Mouse (Mus musculus): Measurements from ENCODE around the gene Hnrnpul2.
A peak's percentile ranks its signal among the peaks of the same experiment; 100 is the strongest.
"Not testable (repeated sequence)": the region's sequence is repeated elsewhere in the genome, so short reads cannot be mapped to it uniquely, and the experiment has no call there.

The Hnrnpul2 gene

DNA sequence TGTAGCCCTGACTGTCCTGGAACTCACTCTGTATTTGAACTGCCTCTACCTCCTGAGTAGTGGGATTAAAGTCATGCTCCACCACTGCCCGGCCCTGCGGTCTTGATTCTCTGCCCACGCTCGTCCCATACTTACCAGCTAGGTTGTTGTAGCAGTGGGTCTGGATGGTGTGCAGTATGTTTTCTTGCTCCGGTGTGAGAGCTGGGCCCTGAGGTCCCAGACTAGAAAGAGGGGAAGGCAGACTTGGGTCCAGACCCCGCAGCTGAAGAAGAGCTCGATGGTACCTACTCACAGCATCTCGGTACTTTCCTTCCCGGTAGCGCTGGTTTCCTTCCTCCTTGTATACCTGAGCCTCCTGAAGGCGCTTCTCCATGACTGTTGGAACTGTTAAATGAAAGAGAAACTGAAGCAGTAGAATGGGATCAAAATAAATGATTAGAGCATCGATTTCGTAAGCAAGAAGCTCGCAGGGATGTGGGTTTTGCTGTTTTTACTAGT is 1.5 kb upstream of the Hnrnpul2 start:
- DNase-seq (ENCODE audit: low read depth), result no peak

DNA sequence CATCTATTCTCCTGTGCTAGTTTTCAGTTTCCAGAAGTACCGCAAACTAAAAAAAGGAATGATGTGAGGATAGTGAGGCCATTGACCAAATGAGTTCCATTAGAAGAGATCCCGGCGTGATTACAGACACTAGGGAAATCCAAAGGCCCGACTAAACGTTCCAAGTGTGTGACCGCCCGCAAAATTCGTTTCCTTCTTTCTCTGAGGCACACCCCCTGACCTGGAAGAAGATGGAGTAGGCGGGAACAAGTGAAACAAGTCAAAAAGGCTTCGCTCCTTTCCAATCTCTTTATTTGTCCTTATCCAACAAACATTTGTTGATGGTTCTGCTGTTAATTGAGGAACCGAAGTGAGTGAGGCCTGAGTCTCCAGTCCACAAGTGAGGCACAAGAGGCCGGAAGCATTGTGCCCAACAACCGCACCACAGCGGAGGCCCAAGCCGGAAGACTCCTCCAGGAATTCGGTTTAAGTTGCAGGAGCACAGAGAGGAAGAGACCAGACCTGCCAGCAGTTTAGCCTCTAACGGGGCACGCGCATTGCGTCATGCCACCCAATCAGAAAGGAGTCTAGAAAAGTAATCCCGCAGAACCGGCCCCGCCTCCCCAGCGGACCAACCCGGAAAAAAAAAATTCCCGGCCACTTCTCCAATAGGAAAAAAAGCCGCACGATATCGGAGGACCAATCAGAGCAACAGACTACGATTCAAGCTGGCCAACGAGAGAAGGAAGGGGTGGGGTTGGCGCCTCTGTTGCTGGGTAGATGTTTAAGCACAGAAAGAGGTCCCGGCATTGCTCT is 812 bp upstream of the Hnrnpul2 start, which contains the start of gene Ttc9c:
Gene Ttc9c, minus strand, starts transcription at position 533 of the 795 bp plus-strand sequence.
- peak; percentile 100 for DNase-seq (ENCODE audit: low read depth)

DNA sequence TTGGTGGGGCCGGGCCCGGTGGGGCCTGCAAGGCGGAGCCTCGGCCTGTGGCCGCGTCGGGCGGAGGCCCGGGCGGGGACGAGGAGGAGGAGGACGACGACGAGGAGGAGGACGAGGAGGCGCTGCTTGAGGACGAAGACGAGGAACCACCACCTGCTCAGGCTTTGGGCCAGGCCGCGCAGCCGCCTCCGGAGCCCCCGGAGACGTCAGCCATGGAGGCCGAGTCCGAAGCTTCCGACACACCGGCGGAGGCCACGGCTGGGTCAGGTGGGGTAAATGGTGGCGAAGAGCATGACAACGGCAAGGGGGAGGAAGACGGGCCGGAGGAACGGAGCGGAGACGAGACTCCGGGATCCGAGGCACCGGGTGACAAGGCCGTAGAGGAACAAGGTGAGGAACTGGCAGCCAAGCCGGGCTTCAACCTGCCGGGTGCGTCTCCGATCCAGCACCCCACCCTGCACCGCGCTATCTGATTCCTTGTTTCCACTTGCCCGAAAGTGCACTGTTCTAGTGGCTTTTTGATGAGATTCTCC is 680 bp downstream of the Hnrnpul2 start:
- no peak for DNase-seq (ENCODE audit: low read depth)

DNA sequence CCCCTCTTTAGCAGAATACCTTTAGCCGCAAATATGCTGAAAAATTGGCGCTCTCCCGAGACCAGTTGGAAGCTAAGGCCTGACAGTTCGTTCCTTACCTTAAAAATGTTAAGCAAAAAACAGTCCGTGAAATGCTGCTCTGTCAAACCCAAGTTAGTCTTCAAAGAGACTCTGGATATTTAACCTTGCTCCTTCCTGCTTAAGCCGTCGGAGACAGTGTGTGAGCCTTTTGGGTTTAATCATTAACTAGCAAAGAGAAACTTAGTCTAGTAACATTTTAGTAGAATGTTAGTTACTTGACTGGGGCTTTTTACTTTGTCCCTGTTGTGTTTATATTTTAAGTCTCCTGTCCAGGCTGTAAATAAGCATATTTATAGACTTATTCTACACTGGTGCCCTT is 1.3 kb downstream of the Hnrnpul2 start:
- DNase-seq (ENCODE audit: low read depth), result no peak

DNA sequence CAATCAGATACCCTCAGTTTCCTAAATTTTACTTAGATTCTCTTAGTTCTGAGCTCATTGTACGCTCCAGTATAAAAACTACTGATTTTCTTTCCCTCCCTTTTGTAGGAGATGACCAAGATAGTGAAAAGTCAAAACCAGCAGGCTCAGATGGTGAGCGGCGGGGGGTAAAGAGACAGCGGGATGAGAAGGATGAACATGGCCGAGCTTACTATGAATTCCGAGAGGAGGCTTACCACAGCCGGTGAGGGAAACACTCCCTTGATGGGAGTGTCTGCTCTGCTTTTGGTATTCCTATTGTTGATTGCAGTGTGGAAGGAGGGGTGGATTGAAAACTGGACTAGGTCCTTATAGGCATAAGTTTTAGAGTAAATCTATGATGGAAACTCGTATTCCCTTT is 2.9 kb downstream of the Hnrnpul2 start:
- DNase-seq (ENCODE audit: low read depth), result no peak

DNA sequence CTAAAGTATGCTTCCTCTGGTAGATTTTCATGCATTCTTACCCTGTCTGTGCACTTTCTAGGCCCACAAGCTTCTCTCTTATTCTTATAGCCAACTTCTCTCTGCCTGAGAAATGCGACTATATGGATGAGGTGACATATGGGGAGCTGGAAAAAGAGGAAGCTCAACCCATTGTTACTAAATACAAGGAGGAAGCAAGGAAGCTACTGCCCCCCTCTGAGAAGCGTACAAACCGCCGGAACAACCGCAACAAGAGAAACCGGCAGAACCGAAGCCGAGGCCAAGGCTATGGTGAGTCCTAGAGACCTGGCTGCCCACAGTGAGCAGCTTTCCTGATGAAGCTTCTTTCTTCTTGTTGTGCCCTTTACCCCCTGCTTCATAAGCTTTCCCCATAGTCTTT is 9.8 kb downstream of the Hnrnpul2 start, which contains the start of gene AC129217.1:
Gene AC129217.1, plus strand, starts transcription at position 114 of the 400 bp plus-strand sequence.
- no peak for DNase-seq (ENCODE audit: low read depth)

DNA sequence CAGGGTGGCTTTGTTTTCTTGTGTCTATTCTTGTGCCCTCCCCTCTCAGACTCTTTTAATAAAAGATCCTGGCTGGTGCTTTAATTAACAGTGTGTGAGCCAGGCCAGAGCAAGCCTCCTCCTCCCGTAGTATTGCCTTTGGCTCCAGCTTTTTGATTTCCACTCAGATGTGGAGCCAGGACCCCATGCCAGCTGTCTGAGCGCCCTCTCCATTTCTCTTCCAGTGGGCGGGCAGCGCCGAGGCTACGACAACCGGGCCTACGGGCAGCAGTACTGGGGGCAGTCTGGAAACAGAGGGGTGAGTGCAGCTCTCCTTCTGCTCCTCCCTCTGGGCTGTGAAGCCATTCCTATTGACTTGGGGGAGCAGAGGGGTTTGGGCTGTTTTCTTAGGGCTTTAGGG is 10.9 kb downstream of the Hnrnpul2 start:
- DNase-seq (ENCODE audit: low read depth), result no peak

DNA sequence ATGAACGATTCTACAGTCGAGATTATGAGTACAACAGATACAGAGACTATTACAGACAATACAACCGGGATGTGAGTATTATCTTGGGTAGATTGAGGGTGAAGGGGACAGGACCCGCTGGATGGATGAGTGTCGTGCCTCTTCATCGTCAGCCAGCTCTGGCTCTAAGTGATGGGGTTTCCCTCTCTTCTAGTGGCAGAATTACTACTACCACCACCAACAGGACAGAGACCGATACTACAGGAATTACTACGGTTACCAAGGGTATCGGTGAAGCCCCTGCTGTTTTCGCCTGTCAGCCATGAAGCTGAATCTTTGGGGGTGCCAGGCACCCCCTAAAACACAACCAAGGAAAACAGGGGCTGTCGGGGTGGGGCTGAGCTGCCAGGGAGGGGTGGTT is 11.5 kb downstream of the Hnrnpul2 start:
- no peak for DNase-seq (ENCODE audit: low read depth)

DNA sequence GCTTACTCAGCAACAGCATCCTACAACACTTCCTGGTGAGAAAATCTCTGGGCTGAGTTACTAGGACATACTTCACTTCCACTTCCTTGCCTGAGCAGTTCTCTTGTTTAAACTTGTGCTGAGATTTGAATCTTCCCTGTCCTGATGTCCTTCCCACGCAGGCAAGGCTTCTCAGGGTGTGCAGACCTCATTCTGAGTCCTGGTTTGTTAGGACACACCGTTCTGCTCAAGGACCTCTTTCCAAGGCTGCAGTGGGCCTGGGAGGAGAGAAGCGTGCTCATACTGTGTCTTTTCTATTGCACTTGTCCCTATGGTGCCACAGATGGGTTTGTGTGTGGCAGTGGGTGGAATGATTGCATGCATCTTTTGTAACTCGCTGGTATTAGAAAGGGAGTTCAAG is 13.2 kb downstream of the Hnrnpul2 start:
- DNase-seq (ENCODE audit: low read depth), result no peak

DNA sequence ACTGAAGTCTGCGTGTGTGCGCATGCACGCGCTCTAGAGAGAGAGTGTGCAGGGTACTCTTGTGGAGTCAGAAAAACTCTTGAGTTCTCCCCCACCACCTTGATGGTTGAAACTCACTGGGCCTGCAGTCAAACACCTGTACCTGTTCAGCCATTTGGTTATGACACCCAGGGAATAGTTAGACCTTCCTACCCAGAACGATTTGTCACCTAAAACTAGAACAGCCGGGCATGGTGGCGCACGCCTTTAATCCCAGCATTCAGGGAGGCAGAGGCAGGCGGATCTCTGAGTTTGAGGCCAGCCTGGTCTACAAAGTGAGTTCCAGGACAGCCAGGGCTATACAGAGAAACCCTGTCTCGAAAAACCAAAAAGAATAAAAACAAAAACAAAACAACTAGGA is 16.5 kb downstream of the Hnrnpul2 start:
- not testable (repeated sequence) for DNase-seq (ENCODE audit: low read depth)

DNA sequence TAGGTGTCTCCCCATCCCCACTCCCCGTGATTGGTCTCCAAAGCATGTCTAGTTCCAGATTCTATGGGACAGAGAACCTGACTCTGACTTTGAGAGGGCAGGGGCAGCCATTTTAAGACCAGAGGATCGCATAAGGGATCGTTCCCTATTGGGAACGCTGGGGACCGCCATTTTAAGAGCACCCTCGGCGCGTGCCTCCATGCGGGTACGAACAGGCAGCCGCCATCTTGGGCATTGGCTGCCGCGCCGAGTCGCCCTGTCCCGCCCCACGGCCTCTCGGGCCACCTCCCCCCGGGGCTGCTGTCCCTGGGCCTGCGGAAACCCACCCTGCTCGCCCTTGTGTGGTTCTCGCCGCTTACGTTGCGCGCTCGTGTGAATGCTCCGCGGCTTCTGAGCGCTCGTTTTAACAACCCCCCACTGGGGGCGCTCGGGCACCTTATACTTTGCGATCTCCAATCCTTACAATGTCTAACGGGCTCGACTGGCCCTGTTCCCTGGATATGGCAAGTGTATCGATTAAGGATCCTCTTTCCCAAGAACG is 17.5 kb downstream of the Hnrnpul2 start, which contains the start of gene Bscl2:
Gene Bscl2, plus strand, starts transcription at position 217 of the 541 bp plus-strand sequence.
- no peak for DNase-seq (ENCODE audit: low read depth)

DNA sequence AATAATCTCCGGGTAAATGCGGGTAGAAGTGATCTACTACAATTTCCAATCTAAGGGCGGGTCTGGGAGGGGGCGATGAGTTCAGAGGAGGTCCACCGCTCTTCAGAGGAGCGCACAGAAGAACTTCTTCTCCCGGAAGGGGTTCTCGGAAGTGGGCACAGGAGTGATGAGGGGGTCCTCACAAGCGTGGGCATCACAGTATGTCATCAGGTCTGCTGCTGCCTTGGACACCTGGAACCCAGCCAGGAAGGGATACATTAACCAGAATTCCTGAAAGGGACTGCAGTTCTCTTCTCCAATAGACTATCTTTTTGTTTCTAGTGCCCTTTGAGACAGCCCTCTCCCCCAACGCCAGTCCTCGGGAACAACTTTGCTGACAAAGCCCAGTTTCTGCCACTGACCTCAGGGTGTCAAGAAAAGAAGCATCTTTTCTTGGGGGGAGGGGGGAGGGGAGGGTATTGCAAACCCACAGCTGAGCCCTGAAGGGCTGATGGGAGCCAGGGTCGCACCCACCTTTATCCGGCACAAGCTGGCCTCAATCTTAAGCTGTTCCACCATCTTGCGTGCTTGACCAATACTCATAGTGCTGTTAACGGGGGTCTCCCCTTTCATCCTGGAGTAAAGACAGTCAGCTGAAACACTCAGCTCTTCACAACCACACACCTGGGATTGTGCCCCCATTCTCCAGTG is 18.4 kb downstream of the Hnrnpul2 start:
- no peak for DNase-seq (ENCODE audit: low read depth)

DNA sequence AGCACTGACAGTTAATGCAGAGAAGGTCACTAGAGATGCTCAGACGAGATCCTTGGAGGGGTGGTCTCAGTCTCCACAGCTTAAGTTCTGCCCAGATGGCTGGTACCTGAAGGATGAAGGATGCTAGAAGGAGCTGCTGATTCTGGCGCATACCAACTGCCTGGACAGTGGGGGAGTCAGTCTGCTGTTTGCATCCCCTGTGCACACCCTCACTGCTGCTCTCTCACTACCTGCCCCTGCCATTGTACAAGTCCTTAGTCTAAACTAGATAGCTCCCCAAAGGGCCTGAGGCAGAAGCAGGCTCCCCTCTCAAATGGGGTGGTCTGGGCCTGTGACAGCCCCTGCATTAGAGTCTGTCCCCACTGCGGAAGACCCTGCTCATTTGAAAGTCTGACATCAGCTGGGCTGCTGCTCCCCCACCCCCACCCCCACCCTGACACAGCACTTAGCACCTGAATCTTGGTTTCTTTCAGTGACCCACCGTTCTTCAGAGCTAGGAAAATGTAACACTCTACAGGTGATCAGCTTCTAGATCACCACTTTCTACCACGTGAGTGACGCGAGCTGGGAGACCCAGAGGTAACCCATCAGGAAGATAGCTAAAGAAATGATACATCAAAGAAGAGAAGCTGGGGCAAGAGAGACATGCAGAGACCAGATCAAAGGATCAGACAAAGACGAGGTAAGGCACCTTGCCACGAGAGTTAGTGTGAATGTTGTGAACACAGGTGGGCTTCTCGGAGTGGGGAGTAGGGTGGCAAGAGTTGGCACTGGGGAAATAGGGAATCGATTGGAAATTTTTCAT is 19.5 kb downstream of the Hnrnpul2 start, which contains the start of gene Gng3:
Gene Gng3, minus strand, starts transcription at position 92 of the 805 bp plus-strand sequence.
- no peak for DNase-seq (ENCODE audit: low read depth)

DNA sequence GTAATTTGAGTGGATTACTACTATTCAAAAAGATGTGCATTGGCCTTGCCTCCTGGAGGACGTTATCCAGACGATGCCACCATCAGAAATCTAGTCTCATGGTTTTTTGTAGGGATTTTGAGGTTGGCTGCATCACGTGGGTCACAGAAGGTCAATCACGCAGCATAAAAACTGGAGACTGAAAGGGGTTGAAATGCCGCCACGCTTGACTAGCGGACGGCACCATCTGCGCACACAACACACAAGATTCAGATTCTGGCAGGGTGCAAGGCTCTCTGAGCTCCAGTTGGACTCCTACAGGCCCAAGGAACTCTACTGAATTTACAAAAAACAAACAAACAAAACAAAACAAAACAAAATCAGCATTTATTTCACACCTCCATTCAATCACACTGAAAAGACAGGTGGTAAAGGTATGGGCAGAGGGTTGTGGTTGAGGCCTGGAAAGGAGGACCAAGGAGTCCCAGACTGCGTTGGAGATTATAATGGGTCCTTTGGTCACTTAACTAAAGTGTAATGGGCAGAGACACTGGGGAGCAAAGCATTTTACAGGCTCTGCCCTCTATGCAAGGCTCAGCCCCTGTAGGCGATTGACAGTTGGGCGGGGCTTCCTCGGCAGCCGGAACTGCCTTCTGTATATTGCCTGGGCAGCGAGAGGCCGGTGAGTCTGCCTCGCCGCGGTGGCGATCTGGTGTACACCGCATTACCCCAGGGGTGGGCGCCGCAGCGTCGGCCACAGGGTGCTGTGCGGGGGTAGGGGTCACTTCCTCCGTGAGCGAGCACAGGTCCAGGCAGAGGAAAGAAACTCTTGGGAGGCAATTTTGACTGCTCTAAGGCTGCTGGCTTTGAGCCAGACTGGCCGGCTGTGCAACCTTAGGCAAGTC is 20.3 kb downstream of the Hnrnpul2 start:
- no peak for DNase-seq (ENCODE audit: low read depth)

DNA sequence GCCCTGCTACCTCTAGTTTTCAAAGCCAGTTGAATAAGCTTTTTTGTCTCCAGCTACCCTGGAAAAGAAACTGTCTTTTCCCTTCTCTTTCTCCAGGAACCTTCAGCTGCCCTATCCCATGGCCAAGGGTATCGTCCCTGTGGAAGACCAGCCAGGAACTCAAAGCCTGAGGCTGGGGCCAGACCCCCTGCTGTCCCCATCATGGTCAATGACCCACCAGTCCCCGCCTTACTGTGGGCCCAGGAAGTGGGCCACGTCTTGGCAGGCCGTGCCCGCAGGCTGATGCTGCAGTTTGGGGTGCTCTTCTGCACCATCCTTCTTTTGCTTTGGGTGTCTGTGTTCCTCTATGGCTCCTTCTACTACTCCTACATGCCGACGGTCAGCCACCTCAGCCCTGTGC is 21.2 kb downstream of the Hnrnpul2 start:
- no peak for DNase-seq (ENCODE audit: low read depth)

DNA sequence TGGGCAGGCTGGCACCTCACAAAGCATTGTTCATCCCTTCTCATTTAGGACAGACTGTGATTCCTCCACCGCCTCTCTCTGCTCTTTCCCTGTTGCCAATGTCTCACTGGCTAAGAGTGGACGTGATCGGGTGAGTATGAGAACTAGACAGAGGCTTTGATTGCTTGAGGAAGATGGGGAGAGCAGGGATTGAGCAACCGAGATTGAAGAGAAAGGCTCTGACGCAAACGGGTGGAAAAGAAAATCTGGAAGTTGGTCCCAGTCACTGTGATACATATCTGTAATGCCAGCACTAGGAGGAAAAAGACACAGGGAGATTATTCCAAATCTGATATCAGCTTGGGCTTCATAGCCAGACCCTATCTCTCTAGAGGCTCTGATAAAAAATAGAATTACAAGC is 23.2 kb downstream of the Hnrnpul2 start:
- DNase-seq (ENCODE audit: low read depth), result no peak

DNA sequence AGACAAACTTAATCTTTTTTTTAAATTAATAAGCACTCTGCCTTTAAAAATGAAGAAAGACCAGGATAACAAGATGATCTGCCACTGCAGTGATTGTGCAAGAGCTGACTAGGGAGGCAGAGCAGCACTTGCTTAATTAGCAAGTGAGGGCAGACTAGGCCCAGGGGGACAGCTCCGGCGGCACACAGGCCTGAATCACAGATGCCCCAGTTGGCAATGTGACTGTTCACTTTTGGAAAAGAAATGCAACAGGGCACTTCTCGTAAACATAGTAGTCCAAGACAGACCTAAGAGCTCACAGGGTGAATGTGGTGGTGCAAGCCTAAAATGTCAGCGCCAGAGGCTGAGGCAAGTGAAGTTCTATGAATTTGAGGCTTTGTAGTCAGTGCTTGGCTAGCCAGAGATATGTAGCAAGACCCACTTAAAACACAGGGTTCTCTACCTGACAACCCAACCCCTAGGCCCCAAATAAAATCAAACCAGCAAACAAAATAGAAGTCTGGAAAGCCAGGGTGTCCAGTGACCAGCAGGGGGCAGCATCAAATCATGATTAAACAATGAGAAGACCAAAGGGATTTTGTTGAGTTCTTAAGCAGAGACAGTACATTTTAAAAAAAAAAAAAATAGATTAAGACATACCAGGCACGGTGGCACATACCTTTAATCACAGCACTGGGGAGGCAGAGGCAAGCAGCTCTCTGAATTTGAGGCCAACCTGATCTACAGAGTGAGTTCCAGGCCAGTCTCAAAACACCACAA is 24.7 kb downstream of the Hnrnpul2 start:
- DNase-seq (ENCODE audit: low read depth), result peak; percentile 95

DNA sequence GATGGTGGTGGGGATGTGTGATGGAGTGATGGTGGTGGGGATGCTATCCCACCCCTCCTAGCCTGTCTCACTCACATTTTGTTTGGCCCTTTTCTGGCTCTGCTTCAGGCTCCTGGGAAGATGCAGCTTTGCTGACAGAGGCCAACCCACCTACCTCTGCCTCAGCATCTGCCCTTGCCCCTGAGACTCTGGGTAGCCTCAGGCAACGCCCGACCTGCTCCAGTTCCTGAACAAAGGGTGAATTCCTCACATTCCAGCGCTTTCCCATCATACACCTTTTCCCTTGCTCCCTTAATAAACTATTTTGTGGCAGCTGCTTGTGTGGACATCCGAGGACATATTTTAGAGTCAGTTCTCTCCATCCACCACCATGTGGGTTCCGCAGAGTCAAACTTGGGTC is 28.5 kb downstream of the Hnrnpul2 start:
- DNase-seq (ENCODE audit: low read depth), result no peak

DNA sequence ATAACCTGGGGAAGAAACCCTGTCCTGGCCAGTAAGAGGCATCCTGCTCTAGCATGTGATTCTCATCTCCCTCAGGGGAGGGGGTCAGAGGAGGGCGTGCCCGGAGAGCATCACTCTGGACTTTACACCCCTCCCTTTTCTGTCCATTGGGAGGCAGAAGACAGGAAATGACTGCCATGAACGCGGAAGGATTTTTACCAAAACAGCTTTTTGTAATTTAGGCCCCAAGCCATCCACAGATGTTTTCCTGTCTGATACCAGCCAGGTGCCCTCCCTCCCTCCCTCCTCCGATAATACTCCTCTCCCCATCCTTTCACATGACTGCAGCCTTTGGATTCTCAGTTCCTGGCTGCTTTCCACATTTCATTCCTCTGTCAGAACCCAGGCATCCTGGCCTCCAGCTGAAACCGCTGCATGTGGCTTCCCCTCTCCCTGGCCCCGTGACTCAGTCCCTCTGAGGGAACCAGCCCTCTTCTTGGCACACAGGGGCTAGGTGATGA is 30.6 kb downstream of the Hnrnpul2 start, which contains the start of gene Lrrn4cl:
Gene Lrrn4cl, plus strand, starts transcription at position 367 of the 500 bp plus-strand sequence.
- DNase-seq (ENCODE audit: low read depth), result peak; percentile 97

Data from NIH3T3 (cell line).